Mouse (Mus musculus) heart, postnatal 0 days (tissue): ENCODE data around the gene Rsph14. TPM values are rescaled to one million over a fixed set of nuclear protein-coding genes. Genes with fewer than 3 reads are reported as not detected.

ENCODE experiments used
- ATAC-seq: fragments of 200-750 bp; cut with Nextera tagmentation; 2 replicates; pipeline ENCODE4 v1.8.0; 2017; ENCODE audit warnings: low read depth, moderate number of reproducible peaks, moderate library complexity; ENCODE audit not compliant: insufficient read depth
- DNase-seq: peaks from one replicate; pipeline ENCODE4 v3.0.0-alpha.2; 2016; ENCODE audit warnings: low spot score
- H3K27ac ChIP-seq: fragments of 300-500 bp; sonication (generic); 2 replicates; pipeline ENCODE4 v1.5.1; 2014; ENCODE audit warnings: low read depth, mild to moderate bottlenecking
- H3K27me3 ChIP-seq: fragments of 300-500 bp; sonication (generic); 2 replicates; pipeline ENCODE4 v1.6.1; 2014; ENCODE audit warnings: low read length, mixed read lengths; ENCODE audit not compliant: control insufficient read depth, insufficient read depth
- H3K36me3 ChIP-seq: fragments of 300-500 bp; sonication (generic); replicated peaks from 2 replicates; pipeline ENCODE4 v1.6.1; 2014; ENCODE audit warnings: low read length, mixed read lengths; ENCODE audit not compliant: control insufficient read depth, insufficient read depth
- H3K4me1 ChIP-seq: fragments of 300-500 bp; sonication (generic); 2 replicates; pipeline ENCODE4 v1.6.1; 2014; ENCODE audit warnings: antibody characterized with exemption; ENCODE audit not compliant: control insufficient read depth, insufficient read depth
- H3K4me2 ChIP-seq: fragments of 300-500 bp; sonication (generic); 2 replicates; pipeline ENCODE4 v1.6.1; 2014; ENCODE audit warnings: low read depth, mild to moderate bottlenecking, low read length, moderate library complexity
- H3K4me3 ChIP-seq: fragments of 300-500 bp; sonication (generic); 2 replicates; pipeline ENCODE4 v1.5.1; 2014; ENCODE audit warnings: low read depth, low read length
- H3K9ac ChIP-seq: fragments of 300-500 bp; sonication (generic); replicated peaks from 2 replicates; pipeline ENCODE4 v1.6.1; 2014; ENCODE audit warnings: low read depth, low read length, mixed read lengths
- H3K9me3 ChIP-seq: fragments of 300-500 bp; sonication (generic); replicated peaks from 2 replicates; pipeline ENCODE4 v1.6.1; 2016; ENCODE audit warnings: low read length; ENCODE audit not compliant: control insufficient read depth
- CTCF ChIP-seq: IDR thresholded peaks from 2 replicates; pipeline ENCODE4 v1.5.1; 2016; ENCODE audit warnings: antibody characterized with exemption, control low read depth, low read depth
- EP300 ChIP-seq: IDR thresholded peaks from 2 replicates; pipeline ENCODE4 v1.6.1; 2016; ENCODE audit warnings: antibody characterized with exemption, low read depth
- WGBS: fragments of 180-500 bp; shearing (Covaris S2); extraction: QIAGEN DNeasy Blood & Tissue Kit; methylation state at CpG from one replicate; pipeline ENCODE4 v1.1.7; 2014; 5-methylcytosine and 5-hydroxymethylcytosine counted together
- polyA plus RNA-seq: library from polyadenylated mRNA; unstranded; fragments of >200 nt; fragmentation: Nextera tagmentation; extraction: Ambion mirVana; gene quantifications from 2 replicates; pipeline ENCODE4 v1.2.1, GENCODE M21; 2015
- total RNA-seq: library from RNA; depleted of rRNA; stranded (reverse); fragments of >200 nt; gene quantifications from 2 replicates; pipeline ENCODE4 v1.2.3, GENCODE M21; 2014; ENCODE audit warnings: low replicate concordance; rRNA removed

Gene Rsph14
- total RNA-seq, result 0.81 TPM in 1 of 2 replicates, not detected in the other
- polyA plus RNA-seq, result 0.47 TPM in 1 of 2 replicates, not detected in the other

GRCm38 (mm10) chr10:75032395-75032794 is at the start of gene Rsph14:
TSS of gene Rsph14 (minus strand) at chr10:75032586.
- Histone ChIP-seq H3K9me3 (no peaks in the 10 kb centered on the region), H3K36me3 (no peaks in the 10 kb centered on the region), H3K9ac (no peak within 1 kb of the TSS), H3K27ac (no peak within 1 kb of the TSS), H3K27me3 (peaks cover 12% of the 10 kb centered on the region; the same call in 1 of the 2 replicates), H3K4me1 (0 out of 2 replicates have a peak, but pooled peaks cover 3% of the 10 kb centered on the region), H3K4me3 (no peak within 1 kb of the TSS), H3K4me2 (no peak within 1 kb of the TSS)
- 25% methylated on average over 10 of the region's 10 CpGs for WGBS
- TF ChIP-seq CTCF, result no peak
- TF ChIP-seq EP300, result no peak
- ATAC-seq (0 out of 2 replicates have a peak, but pooled peaks have one; percentile 12), DNase-seq (peak; percentile 15)

- H3K4me3 ChIP-seq, result no peak overlapping the region
- no peak overlapping the region for H3K27ac ChIP-seq
- peaks cover 8% of the 10 kb centered on the region; the same call in 1 of the 2 replicates for H3K27me3 ChIP-seq
- H3K4me2 ChIP-seq, result no peak overlapping the region
- H3K36me3 ChIP-seq, result no peaks in the 10 kb centered on the region
- ATAC-seq, result no peak
- DNase-seq, result no peak
- no peaks in the 10 kb centered on the region for H3K9me3 ChIP-seq
- H3K9ac ChIP-seq, result no peak overlapping the region
- 81% methylated on average over 14 of the region's 14 CpGs for WGBS
- no peaks in the 10 kb centered on the region for H3K4me1 ChIP-seq
- TF ChIP-seq CTCF (no peak), EP300 (no peak)
These were observed 46.1 kb upstream of the Rsph14 start for GRCm38 (mm10) chr10:75078174-75079128.

GRCm38 (mm10) chr10:75075665-75076064 is 43.3 kb upstream of the Rsph14 start:
- no peak for ATAC-seq
- Histone ChIP-seq H3K4me3 (no peak overlapping the region), H3K36me3 (no peaks in the 10 kb centered on the region), H3K9ac (no peak overlapping the region), H3K9me3 (no peaks in the 10 kb centered on the region), H3K27ac (no peak overlapping the region), H3K27me3 (peaks cover 9% of the 10 kb centered on the region; the same call in 1 of the 2 replicates), H3K4me1 (no peaks in the 10 kb centered on the region), H3K4me2 (no peak overlapping the region)
- TF ChIP-seq CTCF, result no peak
- no peak for TF ChIP-seq EP300
- no peak for DNase-seq
- WGBS, result 73% methylated on average over 5 of the region's 5 CpGs

- Histone ChIP-seq H3K4me2 (no peak overlapping the region), H3K27me3 (peaks cover 6% of the 10 kb centered on the region; the same call in 1 of the 2 replicates), H3K4me3 (no peak overlapping the region), H3K27ac (peak overlapping the region; percentile 30; the same call in 1 of the 2 replicates), H3K9ac (no peak overlapping the region), H3K4me1 (no peaks in the 10 kb centered on the region), H3K9me3 (no peaks in the 10 kb centered on the region), H3K36me3 (no peaks in the 10 kb centered on the region)
- 50% methylated on average over 11 of the region's 11 CpGs for WGBS
- TF ChIP-seq CTCF (no peak), EP300 (no peak)
- DNase-seq, result peak; percentile 8
- no peak for ATAC-seq
These were observed 38.0 kb upstream of the Rsph14 start for GRCm38 (mm10) chr10:75070281-75070976.

GRCm38 (mm10) chr10:75068624-75069328 is 36.4 kb upstream of the Rsph14 start:
- ATAC-seq, result no peak
- no peak overlapping the region for H3K27ac ChIP-seq
- H3K4me1 ChIP-seq, result peaks cover 3% of the 10 kb centered on the region; the same call in 1 of the 2 replicates
- no peaks in the 10 kb centered on the region for H3K9me3 ChIP-seq
- DNase-seq, result no peak
- H3K4me3 ChIP-seq, result no peak overlapping the region
- 53% methylated on average over 12 of the region's 12 CpGs for WGBS
- no peaks in the 10 kb centered on the region for H3K36me3 ChIP-seq
- H3K4me2 ChIP-seq, result no peak overlapping the region
- TF ChIP-seq CTCF, result no peak
- TF ChIP-seq EP300, result no peak
- H3K9ac ChIP-seq, result no peak overlapping the region
- peaks cover 6% of the 10 kb centered on the region; the same call in 1 of the 2 replicates for H3K27me3 ChIP-seq
